Mouse (Mus musculus): ENCODE data around the gene Fgf12. TPM values are rescaled to one million over a fixed set of nuclear protein-coding genes. Genes with fewer than 3 reads are reported as not detected.

Gene Fgf12
- total RNA-seq, 2 experiments from 2014 or later: 141 to 148 TPM

Small RNA genes within 50 kb of the gene (microRNA-seq; reads per million reads assigned to microRNA genes)
- 0 reads per million in 2 experiments for gene Mir690

Other genes starting within 250 kb of the Fgf12 start
- gene Mb21d2, start 176.6 kb upstream of the Fgf12 start, total RNA-seq (2021): 10 to 100 TPM; 33.5 to 37.5 TPM